Mouse (Mus musculus) spleen, adult 2 months (tissue): Measurements from ENCODE around the gene Thap7. TPM values are rescaled to one million over a fixed set of nuclear protein-coding genes. Genes with fewer than 3 reads are reported as not detected.

Experiments
- DNase-seq, 2 experiments: peaks; one replicate each; pipeline versions ENCODE4 v3.0.0 to v3.0.0-alpha.2; 2012 to 2021; ENCODE audit warnings: low spot score in 2 of 2, low read depth in 1 of 2
- H3K27ac ChIP-seq: fragments of 200-500 bp; 2 replicates; pipeline ENCODE4 v1.5.1; 2012; ENCODE audit warnings: low read length, inconsistent platforms; ENCODE audit not compliant: insufficient read depth
- H3K27me3 ChIP-seq: fragments of 200-500 bp; 2 replicates; pipeline ENCODE4 v1.6.1; 2012; ENCODE audit warnings: mild to moderate bottlenecking, moderate library complexity, low read length, inconsistent platforms; ENCODE audit not compliant: control insufficient read depth, insufficient read depth
- H3K36me3 ChIP-seq: fragments of 200-500 bp; 2 replicates; pipeline ENCODE4 v1.6.1; 2012; ENCODE audit warnings: mild to moderate bottlenecking, low read length, inconsistent platforms; ENCODE audit not compliant: control insufficient read depth, insufficient read depth
- H3K4me1 ChIP-seq: fragments of 200-500 bp; 2 replicates; pipeline ENCODE4 v1.6.1; 2011; ENCODE audit warnings: inconsistent platforms; ENCODE audit not compliant: control insufficient read depth, insufficient read depth, insufficient read length
- H3K4me3 ChIP-seq: fragments of 200-500 bp; 2 replicates; pipeline ENCODE4 v1.5.1; 2011; ENCODE audit warnings: mild to moderate bottlenecking, inconsistent platforms; ENCODE audit not compliant: insufficient read depth, insufficient read length; ENCODE audit errors: extremely low read depth
- CTCF ChIP-seq: fragments of 200-500 bp; IDR thresholded peaks from 2 replicates; pipeline ENCODE4 v1.5.1; 2011; ENCODE audit warnings: mild to moderate bottlenecking, inconsistent platforms; ENCODE audit not compliant: insufficient read depth, insufficient read length, insufficient replicate concordance; ENCODE audit errors: extremely low read depth
- POLR2A ChIP-seq: fragments of 200-500 bp; IDR thresholded peaks from 2 replicates; pipeline ENCODE4 v1.6.1; 2011; ENCODE audit warnings: low read depth, low read length, inconsistent platforms
- WGBS: fragments of 180-500 bp; shearing (Covaris S2); methylation state at CpG from one replicate; pipeline ENCODE4 v1.1.7; 2018; 5-methylcytosine and 5-hydroxymethylcytosine counted together
- polyA plus RNA-seq: library from polyadenylated mRNA; depleted of rRNA; stranded (reverse); fragments of >200 nt; gene quantifications from 2 replicates; pipeline ENCODE4 v1.2.3, GENCODE M21; 2012

Thap7 gene
- polyA plus RNA-seq, 1 experiment, result 56.2 TPM

DNA sequence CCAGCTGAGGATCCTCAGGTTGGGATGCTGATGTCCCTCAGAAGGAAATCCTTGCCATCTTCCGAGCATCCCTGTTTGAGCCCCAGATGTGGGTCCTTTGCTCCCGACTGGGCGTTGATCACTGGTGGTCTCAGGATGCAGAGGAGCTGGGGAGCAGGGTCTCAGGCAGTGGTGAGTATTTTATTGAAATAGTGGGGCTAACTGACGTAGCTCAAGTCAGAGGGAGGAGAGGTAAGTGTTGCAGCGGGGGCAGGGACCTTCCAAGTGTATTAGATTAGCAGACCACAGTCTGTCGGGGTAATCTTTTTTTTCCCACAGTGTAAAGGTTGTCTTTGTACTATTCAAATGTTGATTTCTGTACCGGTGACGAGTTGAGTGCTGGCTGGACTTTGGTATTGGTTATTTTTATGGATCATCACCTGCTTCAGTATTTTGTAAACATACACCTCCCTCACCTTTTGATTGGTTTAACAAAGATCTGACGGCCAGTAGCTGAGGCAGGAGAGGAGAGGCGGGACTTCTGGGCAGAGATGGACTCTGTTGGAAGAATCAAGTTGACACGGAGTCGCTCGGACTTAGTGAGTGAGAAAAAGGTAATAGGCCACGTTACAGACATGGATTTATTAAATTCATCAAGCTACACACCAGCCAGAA, 1.9 kb upstream of the Thap7 start:
- H3K27ac ChIP-seq, result no peak overlapping the region
- peaks cover 7% of the 10 kb centered on the region for H3K36me3 ChIP-seq
- no peaks in the 10 kb centered on the region; the same call in 1 of the 2 replicates for H3K27me3 ChIP-seq
- DNase-seq, result no peak
- no peak overlapping the region for H3K4me3 ChIP-seq
- WGBS, result 83% methylated on average over 14 of the region's 14 CpGs
- TF ChIP-seq POLR2A (no peak), CTCF (no peak)
- H3K4me1 ChIP-seq, result peaks cover 7% of the 10 kb centered on the region

DNA sequence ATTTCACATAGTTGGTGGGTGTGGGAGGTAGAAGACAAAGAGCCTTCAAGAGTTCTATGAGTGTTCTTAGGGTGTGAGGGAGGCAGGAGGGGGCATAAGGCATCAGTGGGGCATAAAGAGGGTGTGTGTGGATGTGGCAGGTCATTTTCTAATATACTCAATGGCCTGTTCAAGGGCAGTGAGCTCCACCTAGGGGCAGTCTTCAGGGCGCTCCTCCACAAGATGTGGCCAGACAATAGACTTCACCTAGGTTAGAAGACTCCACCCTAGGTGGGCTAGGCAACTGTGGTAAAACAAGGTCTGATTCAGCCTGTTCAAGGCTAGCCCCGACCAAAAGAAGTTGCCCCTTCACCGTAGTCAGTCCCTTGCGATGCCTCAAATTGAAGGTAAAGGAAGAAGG, 1.3 kb upstream of the Thap7 start:
- H3K4me1 ChIP-seq, result peaks cover 7% of the 10 kb centered on the region
- H3K4me3 ChIP-seq, result no peak overlapping the region
- peaks cover 12% of the 10 kb centered on the region for H3K36me3 ChIP-seq
- 65% methylated on average over 4 of the region's 4 CpGs for WGBS
- no peak overlapping the region for H3K27ac ChIP-seq
- TF ChIP-seq POLR2A, result no peak
- TF ChIP-seq CTCF, result peak; percentile 8; the same call in 1 of the 2 replicates
- DNase-seq, result peak in 1 of 2 experiments; percentile 46
- H3K27me3 ChIP-seq, result no peaks in the 10 kb centered on the region; the same call in 1 of the 2 replicates

DNA sequence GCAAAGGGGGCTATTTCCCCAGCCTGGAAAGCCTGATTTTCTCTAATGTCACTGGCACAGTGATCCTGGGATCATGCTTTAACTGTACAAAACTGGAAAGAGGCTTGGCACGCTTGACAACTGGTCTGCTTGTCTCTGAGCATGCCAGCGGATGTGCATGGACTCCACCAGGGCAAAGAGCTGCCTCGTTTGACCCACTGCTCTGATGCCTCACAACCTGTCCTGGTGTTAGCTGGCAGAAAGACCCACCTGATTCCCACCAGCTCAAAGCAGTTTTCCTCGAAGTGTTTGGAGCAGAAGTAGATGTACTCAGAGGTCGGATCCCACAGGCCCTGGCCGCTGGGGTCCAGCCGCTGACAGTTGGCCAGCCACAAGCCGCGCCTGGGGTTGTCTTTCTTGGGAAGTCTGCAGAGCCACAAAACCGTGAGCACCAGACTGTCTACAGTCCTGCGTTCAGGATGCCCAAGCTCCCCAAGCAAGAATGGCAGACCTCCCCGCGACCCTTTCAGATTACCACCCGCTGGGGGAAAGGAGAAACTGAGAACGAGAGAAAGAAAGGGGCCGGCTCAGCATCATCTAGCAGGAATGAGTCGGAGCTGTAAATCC, 852 bp downstream of the Thap7 start:
- peaks cover 23% of the 10 kb centered on the region for H3K36me3 ChIP-seq
- peak overlapping the region; percentile 86 for H3K4me3 ChIP-seq
- peaks cover 7% of the 10 kb centered on the region for H3K4me1 ChIP-seq
- H3K27ac ChIP-seq, result peak overlapping the region; percentile 94
- H3K27me3 ChIP-seq, result no peaks in the 10 kb centered on the region; the same call in 1 of the 2 replicates
- 10% methylated on average over 17 of the region's 17 CpGs for WGBS
- TF ChIP-seq CTCF (no peak), POLR2A (no peak)
- no peak for DNase-seq

DNA sequence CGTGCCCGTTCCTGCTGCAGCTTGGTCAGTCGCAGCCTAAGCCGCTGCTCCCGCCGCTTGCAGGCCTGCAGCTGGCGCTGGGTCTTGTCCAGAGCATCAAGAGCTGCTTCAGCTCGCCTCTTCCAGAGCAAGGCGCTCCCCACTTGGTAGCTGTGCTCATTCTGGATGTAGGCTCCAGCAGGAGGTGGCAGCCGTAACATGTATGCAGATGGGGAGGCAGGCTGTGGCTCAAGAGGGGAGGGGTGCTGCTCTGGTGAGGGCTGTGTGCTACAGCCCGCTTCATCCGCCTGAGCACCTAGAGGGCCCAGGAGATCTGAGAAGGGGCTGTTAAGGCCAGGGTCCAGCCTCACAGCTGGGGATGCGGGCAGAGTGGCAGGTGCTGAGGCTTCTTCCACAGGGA, 2.7 kb downstream of the Thap7 start:
- Histone ChIP-seq H3K27ac (no peak overlapping the region), H3K4me3 (no peak overlapping the region), H3K4me1 (peaks cover 7% of the 10 kb centered on the region), H3K36me3 (peaks cover 27% of the 10 kb centered on the region), H3K27me3 (no peaks in the 10 kb centered on the region; the same call in 1 of the 2 replicates)
- DNase-seq, result no peak
- WGBS, result 96% methylated on average over 13 of the region's 13 CpGs
- TF ChIP-seq POLR2A, result no peak
- TF ChIP-seq CTCF, result no peak

DNA sequence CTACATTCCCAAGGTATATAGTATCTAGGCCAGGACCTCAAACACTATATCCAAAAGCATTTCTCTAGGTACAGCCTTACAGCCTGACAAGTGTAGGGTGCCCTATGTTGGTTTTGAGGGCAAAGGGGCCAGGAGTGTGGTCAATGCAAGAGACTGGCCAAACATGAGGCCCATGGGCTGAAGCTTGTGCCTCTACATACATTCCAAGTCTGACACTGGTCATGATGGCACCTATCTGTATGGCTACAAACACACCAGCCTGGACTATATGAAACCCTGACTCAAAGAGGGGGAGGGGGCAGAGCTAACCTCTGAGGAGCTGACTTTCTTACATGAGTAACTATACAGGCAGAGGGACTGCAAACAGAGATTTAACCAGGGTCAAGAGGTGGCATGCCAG, 3.3 kb downstream of the Thap7 start:
- TF ChIP-seq CTCF (no peak), POLR2A (no peak)
- H3K4me3 ChIP-seq, result no peak overlapping the region
- H3K36me3 ChIP-seq, result peaks cover 29% of the 10 kb centered on the region
- H3K4me1 ChIP-seq, result peaks cover 7% of the 10 kb centered on the region
- DNase-seq, result no peak
- H3K27me3 ChIP-seq, result no peaks in the 10 kb centered on the region; the same call in 1 of the 2 replicates
- no peak overlapping the region for H3K27ac ChIP-seq

DNA sequence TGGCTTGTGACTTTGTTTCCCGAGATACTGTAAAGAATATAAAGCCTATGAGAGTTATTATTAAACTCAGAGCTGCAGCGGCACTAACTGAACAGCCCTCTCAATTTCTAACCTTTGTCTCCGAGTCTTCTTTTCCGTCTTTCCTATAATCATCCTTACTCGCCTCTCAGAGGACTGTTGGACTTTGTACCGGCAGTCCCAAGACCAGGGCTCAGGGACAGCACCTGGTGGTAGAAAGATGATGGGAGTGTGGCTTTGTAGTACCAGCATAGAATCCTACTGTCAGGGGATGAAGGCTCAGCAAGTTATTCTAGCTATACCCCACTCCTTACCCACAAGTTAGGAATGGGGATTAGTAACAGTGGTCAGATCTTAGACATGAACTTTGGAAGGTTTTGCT, 4.7 kb downstream of the Thap7 start:
- H3K4me3 ChIP-seq, result no peak overlapping the region
- peaks cover 4% of the 10 kb centered on the region for H3K4me1 ChIP-seq
- peaks cover 41% of the 10 kb centered on the region for H3K36me3 ChIP-seq
- WGBS, result 92% methylated on average over 6 of the region's 6 CpGs
- no peak for DNase-seq
- no peak overlapping the region for H3K27ac ChIP-seq
- TF ChIP-seq POLR2A (no peak), CTCF (no peak)
- no peaks in the 10 kb centered on the region for H3K27me3 ChIP-seq

DNA sequence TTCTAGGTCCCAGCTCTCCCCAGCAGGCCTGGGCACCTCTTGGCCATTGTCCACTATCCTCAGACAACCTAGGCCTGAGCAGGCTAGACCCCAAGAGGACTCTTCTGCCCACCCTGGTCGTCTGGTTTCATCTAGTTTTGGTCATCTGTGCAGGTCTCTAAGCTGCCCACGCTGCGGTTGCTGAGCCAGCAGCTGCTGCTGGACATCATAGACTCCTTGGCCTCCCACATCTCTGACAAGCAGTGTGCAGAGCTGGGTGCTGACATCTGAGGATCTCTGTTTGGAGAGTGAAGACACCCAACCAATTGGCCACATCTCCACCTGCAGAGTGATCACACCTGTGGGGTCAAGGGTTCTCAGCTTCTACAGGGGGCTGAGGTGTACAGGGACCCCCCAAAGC, 5.4 kb downstream of the Thap7 start:
- TF ChIP-seq POLR2A, result no peak
- no peak for TF ChIP-seq CTCF
- 90% methylated on average over 3 of the region's 3 CpGs for WGBS
- Histone ChIP-seq H3K4me1 (peaks cover 4% of the 10 kb centered on the region), H3K36me3 (peaks cover 47% of the 10 kb centered on the region), H3K27ac (no peak overlapping the region), H3K27me3 (no peaks in the 10 kb centered on the region), H3K4me3 (no peak overlapping the region)
- no peak for DNase-seq
